Mouse (Mus musculus) hindbrain, embryonic 15.5 days (tissue): Measurements from ENCODE around the gene Plekhg2. TPM values are rescaled to one million over a fixed set of nuclear protein-coding genes. Genes with fewer than 3 reads are reported as not detected.
A peak's percentile ranks its signal among the peaks of the same experiment; 100 is the strongest.

ENCODE experiments used
- ATAC-seq: fragments of 200-750 bp; cut with Nextera tagmentation; 2 replicates; pipeline ENCODE4 v1.8.0; 2017; ENCODE audit warnings: low read depth, moderate number of reproducible peaks, moderate TSS enrichment; ENCODE audit not compliant: low FRiP score
- H3K27ac ChIP-seq: fragments of 300-500 bp; sonication (generic); replicated peaks from 2 replicates; pipeline ENCODE4 v1.5.1; 2015; ENCODE audit warnings: mild to moderate bottlenecking, inconsistent platforms
- H3K27me3 ChIP-seq: fragments of 300-500 bp; sonication (generic); 2 replicates; pipeline ENCODE4 v1.6.1; 2015; ENCODE audit warnings: control low read depth, inconsistent platforms
- H3K36me3 ChIP-seq: fragments of 300-500 bp; sonication (generic); 2 replicates; pipeline ENCODE4 v1.6.1; 2015; ENCODE audit warnings: control low read depth, inconsistent platforms
- H3K4me1 ChIP-seq: fragments of 300-500 bp; sonication (generic); replicated peaks from 2 replicates; pipeline ENCODE4 v1.6.1; 2015; ENCODE audit warnings: control low read depth, inconsistent platforms
- H3K4me2 ChIP-seq: fragments of 300-500 bp; sonication (generic); 2 replicates; pipeline ENCODE4 v1.6.1; 2015; ENCODE audit warnings: moderate library complexity, mild to moderate bottlenecking, inconsistent platforms
- H3K4me3 ChIP-seq: fragments of 300-500 bp; sonication (generic); 2 replicates; pipeline ENCODE4 v1.5.1; 2015; ENCODE audit warnings: mild to moderate bottlenecking, inconsistent platforms
- H3K9ac ChIP-seq: fragments of 300-500 bp; sonication (generic); 2 replicates; pipeline ENCODE4 v1.6.1; 2015; ENCODE audit warnings: inconsistent platforms
- H3K9me3 ChIP-seq: fragments of 300-500 bp; sonication (generic); 2 replicates; pipeline ENCODE4 v1.6.1; 2016; ENCODE audit warnings: control low read depth, inconsistent platforms
- WGBS: fragments of 180-500 bp; shearing (Covaris S2); methylation state at CpG from one replicate; pipeline ENCODE4 v1.1.7; 2015; 5-methylcytosine and 5-hydroxymethylcytosine counted together
- polyA plus RNA-seq: library from polyadenylated mRNA; unstranded; fragments of >200 nt; fragmentation: Nextera tagmentation; extraction: Ambion mirVana; gene quantifications from 2 replicates; pipeline ENCODE4 v1.2.1, GENCODE M21; 2015

Plekhg2 gene
- polyA plus RNA-seq, 1 experiment from 2014 or later = 27.6 TPM

GRCm38 (mm10) chr7:28382347-28382951 lies 10.1 kb upstream of the Plekhg2 start:
- H3K4me3 ChIP-seq = no peak overlapping the region
- H3K4me2 ChIP-seq = peak overlapping the region; percentile 38
- H3K27ac ChIP-seq = 0 out of 2 replicates have a peak overlapping the region, but pooled peaks have one; percentile 22
- peaks cover 39% of the 10 kb centered on the region for H3K4me1 ChIP-seq
- H3K9me3 ChIP-seq = no peaks in the 10 kb centered on the region
- WGBS = 60% methylated on average over 10 of the region's 12 CpGs
- H3K36me3 ChIP-seq = 0 out of 2 replicates have a peak, but pooled peaks cover 2% of the 10 kb centered on the region
- no peak for ATAC-seq
- no peaks in the 10 kb centered on the region for H3K27me3 ChIP-seq
- H3K9ac ChIP-seq = no peak overlapping the region

GRCm38 (mm10) chr7:28381938-28382337 lies 9.5 kb upstream of the Plekhg2 start:
- peak overlapping the region; percentile 2 for H3K4me3 ChIP-seq
- H3K36me3 ChIP-seq = no peaks in the 10 kb centered on the region
- peak overlapping the region; percentile 57 for H3K27ac ChIP-seq
- H3K27me3 ChIP-seq = no peaks in the 10 kb centered on the region
- 8% methylated on average over 20 of the region's 20 CpGs for WGBS
- no peak for ATAC-seq
- H3K4me2 ChIP-seq = peak overlapping the region; percentile 38
- H3K4me1 ChIP-seq = peaks cover 44% of the 10 kb centered on the region
- 0 out of 2 replicates have a peak overlapping the region, but pooled peaks have one; percentile 3 for H3K9ac ChIP-seq
- no peaks in the 10 kb centered on the region for H3K9me3 ChIP-seq

- peak overlapping the region; percentile 38 for H3K4me2 ChIP-seq
- no peaks in the 10 kb centered on the region for H3K9me3 ChIP-seq
- H3K36me3 ChIP-seq = no peaks in the 10 kb centered on the region
- peaks cover 51% of the 10 kb centered on the region for H3K4me1 ChIP-seq
- H3K9ac ChIP-seq = 0 out of 2 replicates have a peak overlapping the region, but pooled peaks have one; percentile 3
- peak overlapping the region; percentile 57 for H3K27ac ChIP-seq
- H3K4me3 ChIP-seq = peak overlapping the region; percentile 2
- no peak for ATAC-seq
- WGBS = 11% methylated on average over 30 of the region's 30 CpGs
- no peaks in the 10 kb centered on the region for H3K27me3 ChIP-seq
Observed at GRCm38 (mm10) chr7:28381017-28381790, 8.8 kb upstream of the Plekhg2 start.

GRCm38 (mm10) chr7:28380237-28381016 lies 8.0 kb upstream of the Plekhg2 start, which contains the start of gene Zfp36:
Gene Zfp36 (minus strand): TSS chr7:28380253.
- WGBS = 58% methylated on average over 17 of the region's 17 CpGs
- peaks cover 59% of the 10 kb centered on the region for H3K4me1 ChIP-seq

GRCm38 (mm10) chr7:28378769-28379651 lies 6.6 kb upstream of the Plekhg2 start:
- H3K27ac ChIP-seq = peak overlapping the region; percentile 75
- H3K27me3 ChIP-seq = no peaks in the 10 kb centered on the region
- peak overlapping the region; percentile 86 for H3K4me2 ChIP-seq
- peaks cover 62% of the 10 kb centered on the region for H3K4me1 ChIP-seq
- H3K9ac ChIP-seq = peak overlapping the region; percentile 62
- WGBS = 1% methylated on average over 53 of the region's 53 CpGs
- H3K4me3 ChIP-seq = peak overlapping the region; percentile 51
- no peaks in the 10 kb centered on the region for H3K36me3 ChIP-seq
- H3K9me3 ChIP-seq = no peaks in the 10 kb centered on the region
- ATAC-seq = peak; percentile 21

More at GRCm38 (mm10) chr7:28380237-28381016, 8.0 kb upstream of the Plekhg2 start, which contains the start of gene Zfp36:
- H3K9me3 ChIP-seq = no peaks in the 10 kb centered on the region
- H3K36me3 ChIP-seq = no peaks in the 10 kb centered on the region
- ATAC-seq = no peak
- H3K4me2 ChIP-seq = peak within 1 kb of the TSS; percentile 86
- H3K27me3 ChIP-seq = no peaks in the 10 kb centered on the region
- peak within 1 kb of the TSS; percentile 51 for H3K4me3 ChIP-seq
- peak within 1 kb of the TSS; percentile 62 for H3K9ac ChIP-seq
- H3K27ac ChIP-seq = peak within 1 kb of the TSS; percentile 75

GRCm38 (mm10) chr7:28378066-28378690 lies 5.8 kb upstream of the Plekhg2 start:
- Histone ChIP-seq H3K27ac (no peak overlapping the region; the same call in 1 of the 2 replicates), H3K4me1 (peaks cover 62% of the 10 kb centered on the region), H3K9ac (peak overlapping the region; percentile 62), H3K9me3 (no peaks in the 10 kb centered on the region), H3K27me3 (no peaks in the 10 kb centered on the region), H3K36me3 (no peaks in the 10 kb centered on the region), H3K4me2 (peak overlapping the region; percentile 86), H3K4me3 (peak overlapping the region; percentile 51)
- WGBS = 41% methylated on average over 32 of the region's 32 CpGs
- no peak for ATAC-seq

- Histone ChIP-seq H3K9ac (no peak overlapping the region), H3K4me2 (peak overlapping the region; percentile 86), H3K4me3 (peak overlapping the region; percentile 51), H3K27ac (no peak overlapping the region), H3K27me3 (no peaks in the 10 kb centered on the region), H3K4me1 (peaks cover 57% of the 10 kb centered on the region), H3K9me3 (no peaks in the 10 kb centered on the region), H3K36me3 (no peaks in the 10 kb centered on the region)
- WGBS = 74% methylated on average over 18 of the region's 18 CpGs
- no peak for ATAC-seq
Observed at GRCm38 (mm10) chr7:28377190-28378065, 5.0 kb upstream of the Plekhg2 start.

- Histone ChIP-seq H3K4me2 (peak overlapping the region; percentile 73), H3K4me1 (peaks cover 50% of the 10 kb centered on the region), H3K27me3 (no peaks in the 10 kb centered on the region), H3K4me3 (peak overlapping the region; percentile 44), H3K36me3 (no peaks in the 10 kb centered on the region), H3K9me3 (no peaks in the 10 kb centered on the region), H3K27ac (peak overlapping the region; percentile 86), H3K9ac (peak overlapping the region; percentile 56)
- 5% methylated on average over 30 of the region's 30 CpGs for WGBS
- no peak for ATAC-seq
Observed at GRCm38 (mm10) chr7:28376011-28376771, 3.8 kb upstream of the Plekhg2 start.

GRCm38 (mm10) chr7:28375176-28375921 lies 3.0 kb upstream of the Plekhg2 start:
- Histone ChIP-seq H3K4me3 (peak overlapping the region; percentile 44), H3K36me3 (no peaks in the 10 kb centered on the region), H3K4me2 (peak overlapping the region; percentile 73), H3K27me3 (no peaks in the 10 kb centered on the region), H3K4me1 (peaks cover 54% of the 10 kb centered on the region), H3K9me3 (no peaks in the 10 kb centered on the region), H3K27ac (peak overlapping the region; percentile 86), H3K9ac (peak overlapping the region; percentile 56)
- ATAC-seq = peak; percentile 10
- under 1% methylated on average over 36 of the region's 36 CpGs for whole genome bisulfite sequencing
